Mouse (Mus musculus): ENCODE results near the gene Amhr2.

GRCm38 (mm10) chr15:102474520-102474919, 29.4 kb downstream of the Amhr2 start:
- TF ChIP-seq CTCF (IDR thresholded peaks at IDR 0.05; ENCODE audit: control insufficient read depth, insufficient read depth, insufficient read length) (no peak), MAX (IDR thresholded peaks at IDR 0.05) (no peak), MYOG (IDR thresholded peaks at IDR 0.05; ENCODE audit: control insufficient read depth, extremely low read depth, insufficient read length) (no peak), USF1 (IDR thresholded peaks at IDR 0.05; ENCODE audit: low read depth) (no peak), FOSL1 (IDR thresholded peaks at IDR 0.05; ENCODE audit: insufficient read depth, low read length, poor library complexity, severe bottlenecking) (no peak), MYOD1 (IDR thresholded peaks at IDR 0.05; ENCODE audit: control insufficient read depth, insufficient read length, low read depth) (no peak), CEBPB (IDR thresholded peaks at IDR 0.05; ENCODE audit: low read depth) (no peak)
